Mouse (Mus musculus) midbrain, embryonic 11.5 days (tissue): ENCODE data around the gene Trem2. TPM values are rescaled to one million over a fixed set of nuclear protein-coding genes. Genes with fewer than 3 reads are reported as not detected.

Source experiments
- ATAC-seq: fragments of 200-750 bp; cut with Nextera tagmentation; 2 replicates; pipeline ENCODE4 v1.8.0; 2017; ENCODE audit warnings: moderate TSS enrichment, moderate library complexity; ENCODE audit not compliant: low FRiP score
- DNase-seq: peaks from one replicate; pipeline ENCODE4 v3.0.0; 2015; ENCODE audit warnings: low spot score; ENCODE audit errors: missing footprints
- H3K27ac ChIP-seq: fragments of 300-500 bp; sonication (generic); 2 replicates; pipeline ENCODE4 v1.5.1; 2014; ENCODE audit warnings: low read depth, low read length
- H3K27me3 ChIP-seq: fragments of 300-500 bp; sonication (generic); 2 replicates; pipeline ENCODE4 v1.6.1; 2014; ENCODE audit warnings: mild to moderate bottlenecking, low read length, moderate library complexity, mixed read lengths; ENCODE audit not compliant: control insufficient read depth, insufficient read depth
- H3K36me3 ChIP-seq: fragments of 300-500 bp; sonication (generic); 2 replicates; pipeline ENCODE4 v1.6.1; 2014; ENCODE audit warnings: mild to moderate bottlenecking, low read length, moderate library complexity, mixed read lengths; ENCODE audit not compliant: control insufficient read depth, insufficient read depth
- H3K4me1 ChIP-seq: fragments of 300-500 bp; sonication (generic); 2 replicates; pipeline ENCODE4 v1.6.1; 2014; ENCODE audit warnings: low read length; ENCODE audit not compliant: control insufficient read depth, insufficient read depth
- H3K4me2 ChIP-seq: fragments of 300-500 bp; sonication (generic); 2 replicates; pipeline ENCODE4 v1.6.1; 2014; ENCODE audit warnings: mild to moderate bottlenecking, moderate library complexity
- H3K4me3 ChIP-seq: fragments of 300-500 bp; sonication (generic); 2 replicates; pipeline ENCODE4 v1.5.1; 2014; ENCODE audit warnings: low read depth, low read length
- H3K9ac ChIP-seq: fragments of 300-500 bp; sonication (generic); 2 replicates; pipeline ENCODE4 v1.6.1; 2014; ENCODE audit warnings: low read length
- H3K9me3 ChIP-seq: fragments of 300-500 bp; sonication (generic); 2 replicates; pipeline ENCODE4 v1.6.1; 2016; ENCODE audit warnings: low read length; ENCODE audit not compliant: control insufficient read depth
- WGBS: fragments of 180-500 bp; shearing (Covaris S2); extraction: QIAGEN DNeasy Blood & Tissue Kit; methylation state at CpG from one replicate; pipeline ENCODE4 v1.1.7; 2014; 5-methylcytosine and 5-hydroxymethylcytosine counted together
- polyA plus RNA-seq: library from polyadenylated mRNA; unstranded; fragments of >200 nt; fragmentation: Nextera tagmentation; extraction: Ambion mirVana; gene quantifications from 2 replicates; pipeline ENCODE4 v1.2.1, GENCODE M21; 2014

The Trem2 gene
- polyA plus RNA-seq, 1 experiment from 2014 or later, result 2.7 TPM

GRCm38 (mm10) chr17:48379050-48379449, 32.8 kb downstream of the Trem2 start:
- Histone ChIP-seq H3K4me1 (no peaks in the 10 kb centered on the region), H3K4me2 (no peak overlapping the region), H3K27ac (no peak overlapping the region), H3K27me3 (no peaks in the 10 kb centered on the region), H3K36me3 (no peaks in the 10 kb centered on the region), H3K9me3 (no peaks in the 10 kb centered on the region), H3K4me3 (no peak overlapping the region), H3K9ac (no peak overlapping the region)
- no peak for ATAC-seq
- DNase-seq, result no peak

GRCm38 (mm10) chr17:48385786-48386461, 39.7 kb downstream of the Trem2 start:
- H3K9me3 ChIP-seq, result no peaks in the 10 kb centered on the region
- no peak overlapping the region for H3K4me3 ChIP-seq
- H3K27ac ChIP-seq, result no peak overlapping the region
- H3K9ac ChIP-seq, result no peak overlapping the region
- ATAC-seq, result no peak
- H3K4me2 ChIP-seq, result no peak overlapping the region
- H3K4me1 ChIP-seq, result no peaks in the 10 kb centered on the region
- no peak for DNase-seq
- H3K36me3 ChIP-seq, result peaks cover 17% of the 10 kb centered on the region; the same call in 1 of the 2 replicates
- H3K27me3 ChIP-seq, result no peaks in the 10 kb centered on the region
- 79% methylated on average over 2 of the region's 2 CpGs for WGBS

DNA sequence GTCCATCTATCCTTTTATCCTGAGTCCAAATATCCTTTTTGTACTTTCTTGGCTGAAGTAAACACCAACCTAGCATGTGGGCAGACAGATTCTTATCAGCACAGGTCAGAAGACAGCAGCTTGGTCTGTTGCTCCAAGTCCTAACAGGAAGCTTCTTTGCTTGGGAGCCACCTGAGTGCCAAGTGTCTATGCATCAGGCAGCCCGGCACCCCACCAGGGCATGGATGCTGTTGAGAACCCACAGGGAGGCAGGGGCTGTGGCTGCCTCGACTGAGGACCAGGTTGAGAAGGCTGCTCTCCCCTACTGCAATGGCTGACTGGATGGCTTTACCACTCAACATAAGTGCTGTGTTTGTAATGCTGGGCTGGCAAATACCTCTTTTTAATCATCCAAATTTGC, 42.5 kb downstream of the Trem2 start:
- H3K9ac ChIP-seq, result no peak overlapping the region
- DNase-seq (no peak), ATAC-seq (no peak)
- no peaks in the 10 kb centered on the region for H3K9me3 ChIP-seq
- peaks cover 28% of the 10 kb centered on the region; the same call in 1 of the 2 replicates for H3K36me3 ChIP-seq
- no peaks in the 10 kb centered on the region for H3K27me3 ChIP-seq
- H3K4me1 ChIP-seq, result no peaks in the 10 kb centered on the region
- 87% methylated on average over 2 of the region's 2 CpGs for WGBS
- H3K27ac ChIP-seq, result no peak overlapping the region
- H3K4me2 ChIP-seq, result no peak overlapping the region
- no peak overlapping the region for H3K4me3 ChIP-seq

DNA sequence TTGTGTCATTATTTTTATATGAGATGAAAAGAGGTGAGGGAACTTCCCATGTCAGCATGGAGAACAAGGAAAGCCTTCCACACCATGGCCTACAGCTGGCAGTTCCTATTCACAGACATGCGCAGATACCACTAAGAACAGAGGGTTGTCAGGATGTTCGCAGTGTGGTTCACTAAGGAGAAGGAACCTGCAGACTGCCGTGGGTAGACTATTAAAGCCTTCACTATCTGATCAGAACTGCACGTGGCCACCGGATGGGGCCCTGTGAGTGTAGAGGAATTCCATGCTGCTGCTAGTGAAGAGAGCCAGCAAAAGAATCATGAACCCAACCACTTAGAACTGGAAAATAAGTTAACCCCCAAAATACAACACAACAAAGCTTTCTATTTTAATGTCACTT, 43.2 kb downstream of the Trem2 start:
- Histone ChIP-seq H3K27me3 (no peaks in the 10 kb centered on the region), H3K9me3 (no peaks in the 10 kb centered on the region), H3K9ac (no peak overlapping the region), H3K4me3 (no peak overlapping the region), H3K27ac (no peak overlapping the region), H3K4me1 (no peaks in the 10 kb centered on the region), H3K4me2 (no peak overlapping the region), H3K36me3 (peaks cover 30% of the 10 kb centered on the region; the same call in 1 of the 2 replicates)
- ATAC-seq (no peak), DNase-seq (no peak)
- 96% methylated on average over 5 of the region's 5 CpGs for WGBS

- H3K4me2 ChIP-seq, result no peak overlapping the region
- H3K9me3 ChIP-seq, result no peaks in the 10 kb centered on the region
- no peaks in the 10 kb centered on the region for H3K27me3 ChIP-seq
- peaks cover 38% of the 10 kb centered on the region; the same call in 1 of the 2 replicates for H3K36me3 ChIP-seq
- no peaks in the 10 kb centered on the region for H3K4me1 ChIP-seq
- no peak for DNase-seq
- WGBS, result 93% methylated on average over 5 of the region's 5 CpGs
- no peak overlapping the region for H3K27ac ChIP-seq
- H3K4me3 ChIP-seq, result no peak overlapping the region
- no peak overlapping the region for H3K9ac ChIP-seq
- no peak for ATAC-seq
Measured at GRCm38 (mm10) chr17:48391446-48391845, 45.2 kb downstream of the Trem2 start.

- no peaks in the 10 kb centered on the region for H3K9me3 ChIP-seq
- 96% methylated on average over 3 of the region's 3 CpGs for WGBS
- no peak overlapping the region for H3K27ac ChIP-seq
- no peak for DNase-seq
- H3K36me3 ChIP-seq, result peaks cover 34% of the 10 kb centered on the region; the same call in 1 of the 2 replicates
- no peak overlapping the region for H3K9ac ChIP-seq
- H3K27me3 ChIP-seq, result no peaks in the 10 kb centered on the region
- no peak overlapping the region for H3K4me2 ChIP-seq
- no peak overlapping the region for H3K4me3 ChIP-seq
- no peaks in the 10 kb centered on the region for H3K4me1 ChIP-seq
- ATAC-seq, result no peak
Measured at GRCm38 (mm10) chr17:48392616-48393015, 46.4 kb downstream of the Trem2 start.

GRCm38 (mm10) chr17:48401710-48402109, 55.5 kb downstream of the Trem2 start:
- H3K36me3 ChIP-seq, result peaks cover 6% of the 10 kb centered on the region
- no peaks in the 10 kb centered on the region for H3K9me3 ChIP-seq
- no peak overlapping the region for H3K4me3 ChIP-seq
- no peaks in the 10 kb centered on the region for H3K4me1 ChIP-seq
- no peak overlapping the region for H3K27ac ChIP-seq
- 86% methylated on average over 4 of the region's 4 CpGs for WGBS
- no peaks in the 10 kb centered on the region for H3K27me3 ChIP-seq
- ATAC-seq (no peak), DNase-seq (no peak)
- no peak overlapping the region for H3K9ac ChIP-seq
- H3K4me2 ChIP-seq, result no peak overlapping the region

DNA sequence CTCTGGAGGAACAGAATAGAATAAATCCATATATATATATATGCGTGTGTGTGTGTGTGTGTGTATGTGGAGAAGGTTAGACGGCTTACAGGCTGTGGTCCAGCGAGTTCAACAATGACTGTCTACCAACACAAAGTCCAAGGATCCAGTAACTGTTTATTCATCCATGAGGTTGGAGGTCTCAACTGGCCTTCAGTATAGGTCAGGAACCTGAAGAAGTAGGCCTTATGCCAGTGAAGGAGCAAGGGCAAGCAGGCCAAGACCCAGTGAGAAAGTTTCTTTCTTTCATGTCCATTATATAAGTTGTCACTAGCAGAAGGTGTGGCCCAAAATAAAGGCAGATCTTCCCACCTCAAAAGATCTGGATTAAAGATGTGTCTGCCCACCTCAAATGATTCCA, 56.5 kb downstream of the Trem2 start:
- 88% methylated on average over 3 of the region's 3 CpGs for WGBS
- H3K4me2 ChIP-seq, result no peak overlapping the region
- no peaks in the 10 kb centered on the region for H3K9me3 ChIP-seq
- H3K36me3 ChIP-seq, result peaks cover 6% of the 10 kb centered on the region
- ATAC-seq, result no peak
- no peaks in the 10 kb centered on the region for H3K27me3 ChIP-seq
- DNase-seq, result no peak
- H3K4me3 ChIP-seq, result no peak overlapping the region
- no peak overlapping the region for H3K9ac ChIP-seq
- H3K4me1 ChIP-seq, result peaks cover 8% of the 10 kb centered on the region
- H3K27ac ChIP-seq, result no peak overlapping the region
